16 mouse cellular contexts compared by ENCODE assay signal in the genomic region with DNA sequence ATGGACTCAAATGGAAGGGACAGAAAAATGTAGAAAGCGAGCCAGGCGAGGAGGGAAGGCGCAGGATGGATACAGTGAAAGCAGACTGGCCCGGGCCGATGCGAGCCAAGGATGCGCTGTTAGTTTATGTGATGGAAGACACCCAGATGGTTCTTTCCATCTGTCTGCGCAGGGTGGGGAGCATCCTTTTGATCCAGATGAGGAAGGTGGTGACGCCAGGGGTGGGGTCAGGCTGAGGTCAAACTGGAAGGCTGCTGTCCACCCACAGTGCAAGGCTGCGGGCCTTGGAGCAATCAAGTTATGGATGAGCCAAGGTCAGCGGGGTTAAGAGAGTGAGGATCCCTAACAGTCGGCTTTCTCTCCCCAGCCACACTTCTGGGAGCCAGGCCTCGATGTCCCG. TPM values are rescaled to one million over a fixed set of nuclear protein-coding genes. Genes with fewer than 3 reads are reported as not detected.
DNase-seq lines count a peak whose midpoint lies in the region; ATAC-seq lines count a peak whose summit lies in the region.
"Had no signal": no experiment of that assay in that cellular context is flagged by ENCODE, and none has a peak within 500 bp of the region (broad histone marks: within the 10 kb centered on the region; RNA-seq: fewer than 3 reads in every experiment).

No protein-coding gene starts in this region.

- H3K4me3 ChIP-seq in forebrain, embryonic 12.5 days (replicated peaks) = no peak overlapping the region
- no peak overlapping the region for H3K4me3 ChIP-seq in forebrain, embryonic 16.5 days (replicated peaks; ENCODE audit: low read length)
- H3K4me3 ChIP-seq: left cerebral cortex, adult 2 months had no signal

- no peak overlapping the region for H3K4me2 ChIP-seq in forebrain, embryonic 12.5 days
- no peak overlapping the region for H3K4me2 ChIP-seq in forebrain, embryonic 16.5 days (ENCODE audit: low read length)
- H3K4me2 ChIP-seq: midbrain, embryonic 11.5 days had no signal

- no peaks in the 10 kb centered on the region for H3K9me3 ChIP-seq in forebrain, embryonic 12.5 days
- no peaks in the 10 kb centered on the region for H3K9me3 ChIP-seq in forebrain, embryonic 16.5 days (ENCODE audit: control insufficient read depth, low read length)

- WGBS in forebrain, embryonic 12.5 days = 89% methylated on average over 14 of the region's 14 CpGs
- WGBS in forebrain, embryonic 16.5 days = 73% methylated on average over 14 of the region's 14 CpGs

- DNase-seq in left cerebral cortex, postnatal 4 days = peak; percentile 57
- DNase-seq in left cerebral cortex, postnatal 25 days (ENCODE audit: low spot score in 2 of 2) = no peak
- peak; percentile 46 for DNase-seq in gastrocnemius, postnatal 10 days
- peak; percentile 62 for DNase-seq in skeletal muscle tissue, adult 2 months (ENCODE audit: low read depth, low spot score)
- no peak for DNase-seq in adrenal gland, postnatal 4 days (ENCODE audit: low spot score in 2 of 2)
- no peak for DNase-seq in testis, postnatal 10 days (ENCODE audit: low spot score)
- DNase-seq: thymus, adult 18-20 months had no signal

- intact Hi-C loops in left cerebral cortex, postnatal 4 days (cut with DNase I) = no loop called here
- intact Hi-C loops in left cerebral cortex, postnatal 25 days (cut with DNase I) = no loop called here

- no peaks in the 10 kb centered on the region for H3K27me3 ChIP-seq in forebrain, embryonic 12.5 days
- H3K27me3 ChIP-seq in forebrain, embryonic 16.5 days (replicated peaks; ENCODE audit: control insufficient read depth, insufficient read depth, low read length) = no peaks in the 10 kb centered on the region

- peaks cover 24% of the 10 kb centered on the region for H3K4me1 ChIP-seq in forebrain, embryonic 12.5 days
- peaks cover 20% of the 10 kb centered on the region for H3K4me1 ChIP-seq in forebrain, embryonic 16.5 days (replicated peaks; ENCODE audit: control insufficient read depth, insufficient read depth, low read length)

- H3K9ac ChIP-seq in forebrain, embryonic 12.5 days = 0 out of 2 replicates have a peak overlapping the region, but pooled peaks have one; percentile 38
- no peak overlapping the region for H3K9ac ChIP-seq in forebrain, embryonic 16.5 days (replicated peaks; ENCODE audit: low read depth, low read length)
- H3K9ac ChIP-seq: liver, embryonic 14.5 days had no signal

- no peak for ATAC-seq in forebrain, embryonic 12.5 days (ENCODE audit: low FRiP score)
- no peak for ATAC-seq in forebrain, embryonic 16.5 days

- H3K36me3 ChIP-seq in forebrain, embryonic 12.5 days (replicated peaks) = no peaks in the 10 kb centered on the region
- H3K36me3 ChIP-seq in forebrain, embryonic 16.5 days (ENCODE audit: control insufficient read depth, insufficient read depth) = no peaks in the 10 kb centered on the region

- peak overlapping the region; percentile 90 for H3K27ac ChIP-seq in forebrain, embryonic 12.5 days
- H3K27ac ChIP-seq in forebrain, embryonic 16.5 days (ENCODE audit: low read length) = no peak overlapping the region
- H3K27ac ChIP-seq: left cerebral cortex, adult 2 months; liver, embryonic 14.5 days had no signal

RNA-seq across cellular contexts. Expression of gene Car5a, which starts 8.3 kb away (rescaled TPM):
- polyA plus RNA-seq in forebrain, embryonic 12.5 days (2016; fragmentation: Nextera tagmentation; extraction: Ambion mirVana) = 0.31 TPM in 1 of 2 replicates, not detected in the other
- polyA plus RNA-seq in forebrain, embryonic 16.5 days (2015; fragmentation: Nextera tagmentation; extraction: Ambion mirVana) = 0.50 and 0.72 TPM in 2 replicates
- total RNA-seq in left cerebral cortex, postnatal 4 days (2021) = under 1 TPM in 1 of 2 experiments, not detected in 1; 0.48 TPM
- total RNA-seq in left cerebral cortex, postnatal 25 days (2021) = not detected
- not detected for total RNA-seq in gastrocnemius, postnatal 10 days (2021)
- under 1 TPM in 1 of 2 experiments, not detected in 1; 0.76 TPM for total RNA-seq in adrenal gland, postnatal 4 days (2021)
- total RNA-seq: left cerebral cortex, adult 2 months; neutrophil, adult 5-6 weeks had no signal
- polyA plus RNA-seq: embryonic facial prominence, embryonic 11.5 days; heart, embryonic 16.5 days; kidney, embryonic 14.5 days had no signal

RNA-seq across cellular contexts. Expression of gene Banp, which starts 13.2 kb away (rescaled TPM):
- 49.1 and 65.9 TPM in 2 replicates for polyA plus RNA-seq in forebrain, embryonic 12.5 days (2016; fragmentation: Nextera tagmentation; extraction: Ambion mirVana)
- polyA plus RNA-seq in forebrain, embryonic 16.5 days (2015; fragmentation: Nextera tagmentation; extraction: Ambion mirVana) = 68.4 and 69.9 TPM in 2 replicates
- 10 to 100 TPM; 30.2 to 30.7 TPM for total RNA-seq in left cerebral cortex, postnatal 4 days (2021)
- 10 to 100 TPM; 36.5 to 58.6 TPM for total RNA-seq in left cerebral cortex, postnatal 25 days (2021)
- 10 to 100 TPM in 1 of 2 experiments, 1 to 10 TPM in 1; 6.0 to 11.1 TPM for total RNA-seq in gastrocnemius, postnatal 10 days (2021)
- total RNA-seq in adrenal gland, postnatal 4 days (2021) = 10 to 100 TPM; 14.0 to 15.7 TPM

RNA-seq across cellular contexts. Expression of gene Slc7a5, which starts 28.9 kb away (rescaled TPM):
- 34.7 and 37.6 TPM in 2 replicates for polyA plus RNA-seq in forebrain, embryonic 12.5 days (2016; fragmentation: Nextera tagmentation; extraction: Ambion mirVana)
- polyA plus RNA-seq in forebrain, embryonic 16.5 days (2015; fragmentation: Nextera tagmentation; extraction: Ambion mirVana) = 44.1 and 47.5 TPM in 2 replicates
- 100 to 1,000 TPM; 150 to 153 TPM for total RNA-seq in left cerebral cortex, postnatal 4 days (2021)
- total RNA-seq in left cerebral cortex, postnatal 25 days (2021) = 10 to 100 TPM; 65.8 to 76.2 TPM
- 10 to 100 TPM in 1 of 2 experiments, 1 to 10 TPM in 1; 8.1 to 10.7 TPM for total RNA-seq in gastrocnemius, postnatal 10 days (2021)
- 10 to 100 TPM; 56.2 to 59.0 TPM for total RNA-seq in adrenal gland, postnatal 4 days (2021)

Comparison
In these comparisons a context has a peak if more than half of its experiments do, and no peak if none do; other contexts are left out.
1. DNase-seq: peak in left cerebral cortex, postnatal 4 days (single experiment), gastrocnemius, postnatal 10 days (single experiment) and skeletal muscle tissue, adult 2 months (single experiment); none in left cerebral cortex, postnatal 25 days (0 of 2), adrenal gland, postnatal 4 days (0 of 2) and testis, postnatal 10 days (single experiment).
2. RNA of gene Slc7a5, which starts 28.9 kb away (total RNA-seq): 150 to 153 TPM in left cerebral cortex, postnatal 4 days, 65.8 to 76.2 TPM in left cerebral cortex, postnatal 25 days and 56.2 to 59.0 TPM in adrenal gland, postnatal 4 days; 8.1 to 10.7 TPM in gastrocnemius, postnatal 10 days; every median in the first group is over 4 times any median in the second.